Mouse (Mus musculus): ENCODE data around the gene Tmem109.
A peak's percentile ranks its signal among the peaks of the same experiment; 100 is the strongest.

The Tmem109 gene

DNA sequence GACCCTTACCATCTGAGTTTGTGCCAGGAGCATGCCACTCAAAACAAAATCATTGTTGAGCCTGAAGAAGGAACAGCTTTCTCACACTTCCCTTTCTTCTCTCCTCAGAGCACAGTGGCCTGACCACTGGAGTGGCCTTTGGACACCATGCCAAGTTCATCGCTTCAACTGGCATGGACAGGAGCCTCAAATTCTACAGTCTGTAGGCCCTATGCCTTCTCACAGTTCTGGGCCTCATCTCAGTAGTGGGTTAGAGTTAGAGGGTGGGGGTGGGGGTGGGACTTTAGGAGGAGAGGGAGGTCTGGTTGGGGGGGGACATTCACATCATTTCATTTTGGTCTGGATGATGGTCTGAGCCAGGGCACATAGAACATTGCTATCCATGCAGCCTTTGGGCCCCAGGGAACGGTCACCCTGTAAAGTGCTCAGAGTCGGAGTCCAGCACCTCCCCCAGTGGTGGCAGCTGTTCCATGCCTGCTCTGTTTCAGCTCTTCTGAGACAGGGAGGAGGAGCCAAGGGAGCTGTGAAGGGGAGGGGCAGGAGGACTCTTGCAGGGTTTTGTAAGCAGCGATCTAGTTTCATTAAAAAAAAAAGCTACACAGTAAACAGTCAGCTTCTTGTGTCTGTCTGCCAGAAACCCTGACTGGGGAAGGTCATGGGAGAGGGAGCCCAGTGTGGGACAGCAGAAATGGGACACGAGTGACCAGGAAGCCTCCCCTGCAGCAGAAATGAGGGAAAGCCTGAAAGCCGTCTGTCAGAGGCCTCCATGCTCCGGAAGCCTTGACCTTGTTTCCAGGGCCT lies 23.3 kb upstream of the Tmem109 start:
- DNase-seq (ENCODE audit: low read depth, low spot score) = no peak
- H3K27me3 ChIP-seq (ENCODE audit: control insufficient read depth, insufficient read depth, low read length, poor library complexity, severe bottlenecking) = no peaks in the 10 kb centered on the region
- H3K36me3 ChIP-seq (ENCODE audit: control insufficient read depth, insufficient read depth, low read length, poor library complexity, severe bottlenecking) = peaks cover 11% of the 10 kb centered on the region

DNA sequence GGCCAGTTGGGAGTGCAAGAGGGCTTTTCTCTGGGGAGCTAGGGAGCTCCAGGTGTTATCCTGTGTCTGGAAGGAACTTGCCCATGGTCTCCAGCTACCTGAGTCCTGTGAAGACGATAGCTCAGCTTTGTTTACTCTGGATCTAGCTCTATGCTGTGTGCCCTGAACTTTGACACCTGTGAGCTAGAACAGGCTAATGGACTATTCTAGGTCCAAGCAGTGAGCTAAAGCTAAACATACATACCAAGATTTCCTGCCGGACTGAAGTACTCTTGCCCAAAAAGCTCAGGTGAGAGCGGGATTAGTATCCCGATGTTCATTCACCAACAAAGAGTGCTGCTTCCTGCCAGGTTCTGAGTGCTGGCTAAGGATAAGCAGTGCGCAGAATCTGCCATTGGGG lies 22.7 kb upstream of the Tmem109 start:
- Histone ChIP-seq H3K36me3 (ENCODE audit: control insufficient read depth, insufficient read depth, low read length, poor library complexity, severe bottlenecking) (peaks cover 12% of the 10 kb centered on the region), H3K27me3 (ENCODE audit: control insufficient read depth, insufficient read depth, low read length, poor library complexity, severe bottlenecking) (no peaks in the 10 kb centered on the region)
- no peak for DNase-seq (ENCODE audit: low read depth, low spot score)

DNA sequence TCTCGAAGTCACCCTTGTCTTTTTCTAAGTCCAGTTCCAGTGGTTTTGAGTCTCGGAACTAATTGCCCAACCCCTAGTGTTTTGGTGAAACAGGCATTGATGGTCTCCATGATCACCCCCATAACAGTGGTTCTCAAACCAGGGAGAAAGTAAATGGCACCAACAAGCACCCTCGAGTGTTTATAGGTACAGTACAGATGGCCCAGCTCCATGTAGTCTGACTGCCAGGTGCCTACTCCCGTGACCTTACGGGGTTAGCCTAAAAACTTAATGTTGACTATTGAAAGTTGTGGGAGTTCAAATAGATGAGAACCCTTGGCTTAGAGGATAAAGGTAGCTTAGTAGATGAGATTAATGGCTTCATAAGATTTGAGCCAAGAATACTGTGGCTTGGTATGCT lies 19.2 kb upstream of the Tmem109 start:
- no peak for DNase-seq (ENCODE audit: low read depth, low spot score)

DNA sequence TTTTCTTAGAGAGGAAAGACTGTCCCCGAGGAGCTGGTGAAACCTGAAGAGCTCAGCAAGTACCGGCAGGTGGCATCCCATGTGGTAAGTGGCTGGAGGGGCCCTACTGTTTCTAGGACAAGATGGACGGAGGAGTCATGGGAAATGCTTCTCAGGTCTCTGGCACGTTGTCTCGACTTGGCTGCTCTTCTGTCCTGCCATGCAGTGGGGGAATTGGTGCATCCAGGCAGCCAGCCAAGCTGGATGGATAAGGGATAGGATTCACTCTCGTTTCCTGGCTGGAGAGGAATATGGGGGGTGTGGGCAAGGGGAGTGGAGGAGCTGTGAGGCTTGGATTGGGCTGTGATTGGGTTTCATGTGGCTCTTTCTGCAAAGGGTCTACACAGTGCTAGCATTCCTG lies 18.5 kb upstream of the Tmem109 start:
- DNase-seq (ENCODE audit: low read depth, low spot score) = no peak
- Histone ChIP-seq H3K36me3 (ENCODE audit: control insufficient read depth, insufficient read depth, low read length, poor library complexity, severe bottlenecking) (peaks cover 22% of the 10 kb centered on the region), H3K27me3 (ENCODE audit: control insufficient read depth, insufficient read depth, low read length, poor library complexity, severe bottlenecking) (no peaks in the 10 kb centered on the region)

More for the DNA sequence above, 19.2 kb upstream of the Tmem109 start:
- Histone ChIP-seq H3K27me3 (ENCODE audit: control insufficient read depth, insufficient read depth, low read length, poor library complexity, severe bottlenecking) (no peaks in the 10 kb centered on the region), H3K36me3 (ENCODE audit: control insufficient read depth, insufficient read depth, low read length, poor library complexity, severe bottlenecking) (peaks cover 22% of the 10 kb centered on the region)

DNA sequence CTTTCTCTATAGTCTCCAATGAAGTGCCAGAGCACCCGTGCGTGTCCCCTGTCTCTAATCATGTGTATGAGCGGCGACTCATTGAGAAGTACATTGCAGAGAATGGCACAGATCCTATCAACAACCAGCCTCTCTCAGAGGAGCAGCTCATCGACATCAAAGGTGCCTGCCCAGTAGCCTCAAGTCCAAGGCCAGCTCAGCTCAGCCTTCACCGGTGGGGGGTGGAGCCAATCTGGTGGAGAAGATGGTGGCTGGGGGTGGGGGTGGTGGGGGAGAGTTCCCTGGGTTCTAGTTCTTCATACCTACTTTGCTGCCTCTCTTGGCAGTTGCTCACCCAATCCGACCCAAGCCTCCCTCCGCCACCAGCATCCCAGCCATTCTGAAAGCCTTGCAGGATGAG lies 15.7 kb upstream of the Tmem109 start:
- no peak for DNase-seq (ENCODE audit: low read depth, low spot score)
- Histone ChIP-seq H3K27me3 (ENCODE audit: control insufficient read depth, insufficient read depth, low read length, poor library complexity, severe bottlenecking) (no peaks in the 10 kb centered on the region), H3K36me3 (ENCODE audit: control insufficient read depth, insufficient read depth, low read length, poor library complexity, severe bottlenecking) (peaks cover 19% of the 10 kb centered on the region)

DNA sequence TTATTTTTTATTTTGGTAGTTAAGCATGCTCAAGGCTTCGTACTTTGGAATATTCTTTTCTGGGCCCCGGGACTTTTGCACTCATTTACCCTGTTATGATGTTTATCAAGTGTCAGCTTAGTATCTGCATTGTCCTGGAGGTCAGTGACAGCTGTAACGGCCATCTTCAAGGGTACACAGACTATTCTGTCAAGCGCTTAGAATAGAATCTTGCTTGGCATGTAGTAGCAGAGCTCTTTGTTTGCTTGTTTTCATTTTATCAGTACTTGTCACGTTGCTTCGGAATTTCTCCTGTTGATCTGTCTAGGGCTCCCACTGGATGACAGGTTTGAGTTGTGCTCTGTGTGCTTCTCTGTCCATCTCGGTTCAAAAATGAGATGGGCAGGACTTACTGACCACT lies 15.0 kb upstream of the Tmem109 start:
- peaks cover 14% of the 10 kb centered on the region; the same call in 1 of the 2 replicates for H3K36me3 ChIP-seq (ENCODE audit: control insufficient read depth, insufficient read depth, low read length, poor library complexity, severe bottlenecking)
- no peak for DNase-seq (ENCODE audit: low read depth, low spot score)
- no peaks in the 10 kb centered on the region for H3K27me3 ChIP-seq (ENCODE audit: control insufficient read depth, insufficient read depth, low read length, poor library complexity, severe bottlenecking)

DNA sequence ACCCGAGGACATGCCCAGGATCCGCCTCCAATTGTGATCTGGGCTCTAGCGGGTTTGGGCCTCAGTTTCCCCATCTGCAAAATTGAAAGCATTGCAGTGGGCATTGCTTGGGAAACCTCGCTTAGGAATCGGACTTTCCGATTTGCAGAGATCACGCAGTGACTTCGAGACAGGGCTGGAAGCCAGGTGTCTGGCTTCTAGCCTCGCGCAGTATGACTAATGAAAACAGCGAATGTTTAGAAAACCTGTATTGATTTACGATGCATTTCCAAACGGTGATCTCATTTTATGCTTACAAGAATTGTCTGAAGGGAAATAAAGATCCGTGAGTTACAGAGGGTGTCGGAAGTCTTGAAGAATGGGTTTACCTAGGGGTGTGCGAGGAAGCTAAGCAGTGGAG lies 13.9 kb upstream of the Tmem109 start:
- no peaks in the 10 kb centered on the region for H3K27me3 ChIP-seq (ENCODE audit: control insufficient read depth, insufficient read depth, low read length, poor library complexity, severe bottlenecking)

DNA sequence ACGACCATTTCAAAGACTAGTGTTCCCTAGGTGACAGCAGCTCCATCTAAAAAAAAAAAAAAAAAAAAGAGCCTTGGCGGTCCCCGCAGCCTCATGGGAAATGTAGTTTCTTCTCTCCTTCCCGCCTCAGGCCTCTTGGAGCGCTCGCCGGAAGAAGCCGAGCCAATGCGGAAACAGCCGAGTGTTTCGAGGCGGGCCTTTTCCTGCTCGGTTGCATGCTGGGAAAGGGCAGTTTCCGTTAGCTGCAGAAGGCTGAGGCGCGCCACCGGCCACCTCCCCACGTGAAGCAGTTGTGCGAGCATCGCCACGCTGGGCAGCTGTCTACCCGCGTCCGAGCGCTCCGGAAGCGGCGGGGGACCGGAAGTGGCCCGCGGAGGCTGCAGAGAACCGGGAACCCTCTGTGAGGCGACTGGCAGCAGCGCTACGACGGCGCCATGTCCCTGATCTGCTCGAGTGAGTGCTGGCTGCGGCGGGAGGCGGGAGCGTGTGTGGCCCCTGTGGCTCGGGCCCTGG lies 13.3 kb upstream of the Tmem109 start, which contains the start of gene Prpf19:
Prpf19 (plus strand) TSS at position 216 of the 513 bp plus-strand sequence.
- peak; percentile 97 for DNase-seq (ENCODE audit: low read depth, low spot score)
- Histone ChIP-seq H3K27me3 (ENCODE audit: control insufficient read depth, insufficient read depth, low read length, poor library complexity, severe bottlenecking) (no peaks in the 10 kb centered on the region), H3K36me3 (ENCODE audit: control insufficient read depth, insufficient read depth, low read length, poor library complexity, severe bottlenecking) (peaks cover 10% of the 10 kb centered on the region; the same call in 1 of the 2 replicates)

More for the DNA sequence above, 13.9 kb upstream of the Tmem109 start:
- peaks cover 12% of the 10 kb centered on the region; the same call in 1 of the 2 replicates for H3K36me3 ChIP-seq (ENCODE audit: control insufficient read depth, insufficient read depth, low read length, poor library complexity, severe bottlenecking)
- no peak for DNase-seq (ENCODE audit: low read depth, low spot score)

DNA sequence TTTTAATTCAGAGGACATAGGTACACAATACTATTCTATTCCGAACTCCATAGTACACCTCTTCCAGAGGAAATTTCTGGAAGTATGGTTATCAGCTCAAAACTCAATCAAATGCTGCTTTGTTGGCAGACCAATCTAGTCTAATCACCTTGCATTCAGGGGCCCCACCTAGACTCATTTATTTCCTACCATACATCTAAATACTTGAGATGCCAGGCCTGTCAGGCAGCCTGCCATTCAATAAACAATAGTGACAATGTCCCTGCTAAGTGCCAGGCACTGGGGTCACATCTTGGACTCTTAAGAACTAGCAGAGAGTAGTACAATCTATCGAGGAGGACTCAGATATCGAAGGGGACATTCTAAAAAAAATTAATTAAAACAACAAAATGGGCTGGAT lies 10.4 kb upstream of the Tmem109 start:
- DNase-seq (ENCODE audit: low read depth, low spot score) = no peak
- no peaks in the 10 kb centered on the region for H3K36me3 ChIP-seq (ENCODE audit: control insufficient read depth, insufficient read depth, low read length, poor library complexity, severe bottlenecking)
- no peaks in the 10 kb centered on the region for H3K27me3 ChIP-seq (ENCODE audit: control insufficient read depth, insufficient read depth, low read length, poor library complexity, severe bottlenecking)

DNA sequence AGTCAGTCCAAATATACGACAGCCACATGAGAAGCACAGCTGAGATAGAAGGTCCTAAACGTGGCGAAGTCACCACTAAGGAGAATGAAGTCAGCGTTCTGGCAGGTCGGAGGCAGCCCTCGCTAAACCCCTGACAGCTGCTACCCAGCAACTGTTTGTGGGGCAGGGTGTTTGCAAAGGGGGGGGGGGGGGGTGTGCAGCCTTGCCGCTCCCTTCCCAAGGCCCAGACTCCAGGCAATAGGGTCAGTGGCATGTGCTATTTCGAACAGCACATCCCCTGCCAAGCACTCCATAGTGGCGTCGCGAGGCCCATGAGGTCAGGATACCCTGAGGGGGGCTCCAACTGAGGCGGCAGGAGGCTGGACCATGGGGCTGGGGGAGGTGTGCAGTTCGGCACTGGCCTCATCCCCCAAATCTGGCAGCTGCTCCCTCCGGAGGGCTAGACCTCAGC lies 801 bp downstream of the Tmem109 start:
- H3K27me3 ChIP-seq (ENCODE audit: control insufficient read depth, insufficient read depth, low read length, poor library complexity, severe bottlenecking) = no peaks in the 10 kb centered on the region
- H3K36me3 ChIP-seq (ENCODE audit: control insufficient read depth, insufficient read depth, low read length, poor library complexity, severe bottlenecking) = no peaks in the 10 kb centered on the region
- DNase-seq (ENCODE audit: low read depth, low spot score) = peak; percentile 35

DNA sequence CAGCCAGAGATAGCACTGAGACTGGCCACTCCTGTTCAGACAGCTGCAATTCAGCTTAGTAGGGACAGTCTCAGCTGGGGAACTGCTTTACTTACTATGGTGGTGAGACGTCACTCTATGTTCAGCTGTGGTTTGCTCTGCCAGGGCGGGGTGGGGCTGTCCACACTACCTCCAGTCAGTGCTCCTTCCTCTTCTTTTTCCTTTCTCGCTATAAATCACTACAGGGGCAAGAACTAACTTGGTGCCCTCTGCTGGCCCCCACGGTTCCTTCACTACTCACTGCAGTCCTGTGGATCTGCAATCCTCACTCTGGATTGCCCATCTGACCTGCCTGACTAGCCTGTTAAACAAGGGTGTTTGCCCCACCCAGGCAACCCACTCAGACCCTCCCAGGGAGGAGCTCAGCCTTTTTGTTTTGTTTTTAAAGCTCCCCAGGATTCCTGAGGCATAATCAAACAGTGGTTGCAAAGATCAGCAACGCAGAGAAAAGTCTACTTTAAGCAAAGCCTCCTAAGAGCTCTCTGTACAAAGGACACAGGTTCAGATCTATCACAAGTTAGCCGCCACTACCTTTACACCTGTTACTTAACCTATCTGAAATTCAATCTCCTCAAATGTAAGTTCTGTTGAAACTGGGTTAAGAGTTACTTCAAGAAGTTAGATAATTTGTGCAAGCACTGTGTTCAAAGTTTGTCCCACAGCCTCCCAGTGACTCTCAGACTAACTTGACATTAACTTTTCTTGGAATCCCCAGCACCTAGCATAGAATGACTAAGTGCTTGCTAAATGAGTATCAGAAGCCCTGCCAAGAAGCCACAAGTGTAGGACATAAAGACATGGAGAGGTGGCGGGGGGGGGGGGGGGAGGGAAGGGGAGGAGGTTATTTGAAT lies 1.5 kb downstream of the Tmem109 start:
- peak; percentile 91 for DNase-seq (ENCODE audit: low read depth, low spot score)
- no peaks in the 10 kb centered on the region for H3K27me3 ChIP-seq (ENCODE audit: control insufficient read depth, insufficient read depth, low read length, poor library complexity, severe bottlenecking)
- H3K36me3 ChIP-seq (ENCODE audit: control insufficient read depth, insufficient read depth, low read length, poor library complexity, severe bottlenecking) = no peaks in the 10 kb centered on the region

DNA sequence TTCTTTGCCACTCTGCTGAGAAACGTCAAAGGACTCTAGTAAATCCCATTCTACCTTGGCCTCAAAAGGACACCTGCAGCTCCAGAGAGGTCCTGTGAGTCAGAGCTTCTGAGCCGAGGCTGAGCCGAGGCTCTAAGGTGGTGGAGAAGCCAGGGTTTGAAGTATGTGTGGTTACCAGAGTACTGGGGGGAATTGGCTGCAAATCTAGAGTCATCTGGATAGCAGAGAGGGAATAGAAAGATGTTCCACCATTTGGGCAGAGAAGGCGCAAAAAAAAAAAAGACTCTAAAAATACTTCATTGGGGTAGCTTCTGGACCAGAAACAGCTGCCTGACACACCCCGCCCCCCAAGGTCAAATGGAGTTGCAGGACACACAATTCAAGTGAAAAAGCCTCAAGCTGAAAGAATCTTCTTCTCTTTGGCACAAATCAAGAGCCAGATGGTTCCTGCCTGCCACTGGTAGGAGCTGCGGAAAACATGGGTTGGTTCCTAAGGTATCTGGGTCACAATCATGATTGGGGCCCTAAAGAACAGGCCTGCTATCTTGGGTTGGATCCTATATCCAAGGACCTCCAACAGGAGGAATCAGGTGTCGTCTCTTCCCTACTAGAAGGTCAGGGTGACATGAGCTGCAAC lies 3.5 kb downstream of the Tmem109 start:
- H3K36me3 ChIP-seq (ENCODE audit: control insufficient read depth, insufficient read depth, low read length, poor library complexity, severe bottlenecking) = peaks cover under 1% of the 10 kb centered on the region; the same call in 1 of the 2 replicates
- H3K27me3 ChIP-seq (ENCODE audit: control insufficient read depth, insufficient read depth, low read length, poor library complexity, severe bottlenecking) = no peaks in the 10 kb centered on the region
- DNase-seq (ENCODE audit: low read depth, low spot score) = no peak

DNA sequence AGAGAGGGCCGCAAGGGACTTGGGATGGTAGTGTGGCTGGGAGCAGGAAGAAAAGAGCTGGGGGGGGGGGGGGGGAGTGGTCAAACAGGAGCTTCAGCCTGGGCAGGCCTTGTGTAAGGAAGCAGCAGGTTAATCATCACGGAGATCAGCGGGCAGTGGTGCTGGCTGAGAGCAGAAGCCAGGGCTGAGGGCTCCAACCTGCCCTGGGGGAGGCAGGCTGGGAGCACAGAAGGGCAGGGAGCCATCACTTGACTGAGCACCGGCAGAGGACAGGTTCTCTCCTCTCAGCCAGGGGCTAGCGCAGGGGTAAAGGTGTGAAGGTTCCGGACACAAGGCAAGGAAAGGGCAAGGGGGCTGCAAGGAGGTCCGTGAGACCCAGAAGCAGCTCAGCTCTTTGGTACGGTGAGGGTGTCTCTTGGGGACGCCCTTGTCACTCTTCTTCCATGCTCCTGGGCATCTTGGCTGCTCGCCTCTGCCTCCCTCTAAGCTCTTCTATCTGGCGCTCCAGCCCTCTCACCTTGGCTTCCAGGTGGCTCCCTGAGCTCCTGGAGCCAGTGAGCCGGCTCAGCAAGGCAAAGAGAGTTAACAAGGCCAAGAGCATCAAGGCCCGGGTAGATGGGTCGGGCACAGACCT lies 10.4 kb downstream of the Tmem109 start:
- DNase-seq (ENCODE audit: low read depth, low spot score) = no peak
- Histone ChIP-seq H3K36me3 (ENCODE audit: control insufficient read depth, insufficient read depth, low read length, poor library complexity, severe bottlenecking) (peaks cover 5% of the 10 kb centered on the region), H3K27me3 (ENCODE audit: control insufficient read depth, insufficient read depth, low read length, poor library complexity, severe bottlenecking) (no peaks in the 10 kb centered on the region)

DNA sequence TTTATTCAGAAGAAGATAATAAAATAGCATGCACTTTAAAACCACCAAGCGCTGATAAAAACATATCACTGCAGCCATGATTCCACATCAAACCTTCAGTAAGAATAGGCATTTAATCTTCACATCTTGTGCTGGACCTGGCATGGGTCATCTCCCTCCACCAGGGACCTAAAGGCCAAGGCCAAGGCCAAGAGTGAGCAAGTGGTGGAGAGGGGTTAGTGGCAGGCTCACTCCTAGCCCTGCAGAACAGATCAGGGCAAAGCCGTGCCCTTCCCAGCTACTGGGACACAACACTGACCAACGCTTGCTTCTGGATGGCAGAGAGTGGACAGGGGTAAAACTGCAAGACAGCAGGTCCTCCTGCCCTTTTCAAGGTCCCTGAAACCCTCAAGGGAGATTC lies 11.1 kb downstream of the Tmem109 start:
- peaks cover 5% of the 10 kb centered on the region for H3K36me3 ChIP-seq (ENCODE audit: control insufficient read depth, insufficient read depth, low read length, poor library complexity, severe bottlenecking)
- H3K27me3 ChIP-seq (ENCODE audit: control insufficient read depth, insufficient read depth, low read length, poor library complexity, severe bottlenecking) = no peaks in the 10 kb centered on the region
- no peak for DNase-seq (ENCODE audit: low read depth, low spot score)

All from splenic B cell, adult 2 months (primary cell).